Mouse (Mus musculus) limb, embryonic 11.5 days (tissue): ENCODE results near the gene Pced1b. TPM values are rescaled to one million over a fixed set of nuclear protein-coding genes. Genes with fewer than 3 reads are reported as not detected.

Experiments used
- ATAC-seq: fragments of 200-750 bp; cut with Nextera tagmentation; 2 replicates; pipeline ENCODE4 v1.8.0; 2017; ENCODE audit warnings: low read depth; ENCODE audit not compliant: insufficient number of reproducible peaks, low FRiP score, low TSS enrichment
- DNase-seq: peaks from one replicate; pipeline ENCODE4 v3.0.0-alpha.2; 2015; ENCODE audit warnings: low spot score
- H3K27ac ChIP-seq: fragments of 300-500 bp; sonication (generic); replicated peaks from 2 replicates; pipeline ENCODE4 v1.5.1; 2014; ENCODE audit warnings: low read depth, mild to moderate bottlenecking, low read length
- H3K27me3 ChIP-seq: fragments of 300-500 bp; sonication (generic); 2 replicates; pipeline ENCODE4 v1.6.1; 2014; ENCODE audit warnings: mild to moderate bottlenecking, low read length, mixed read lengths; ENCODE audit not compliant: control insufficient read depth, insufficient read depth
- H3K36me3 ChIP-seq: fragments of 300-500 bp; sonication (generic); 2 replicates; pipeline ENCODE4 v1.6.1; 2014; ENCODE audit warnings: mild to moderate bottlenecking, low read length, moderate library complexity, mixed read lengths; ENCODE audit not compliant: control insufficient read depth, insufficient read depth
- H3K4me1 ChIP-seq: fragments of 300-500 bp; sonication (generic); 2 replicates; pipeline ENCODE4 v1.6.1; 2014; ENCODE audit warnings: low read length, mixed read lengths; ENCODE audit not compliant: control insufficient read depth, insufficient read depth
- H3K4me2 ChIP-seq: fragments of 300-500 bp; sonication (generic); 2 replicates; pipeline ENCODE4 v1.6.1; 2014; ENCODE audit warnings: low read depth, mild to moderate bottlenecking, moderate library complexity; ENCODE audit not compliant: severe bottlenecking
- H3K4me3 ChIP-seq: fragments of 300-500 bp; sonication (generic); 2 replicates; pipeline ENCODE4 v1.5.1; 2014; ENCODE audit warnings: low read depth, low read length
- H3K9ac ChIP-seq: fragments of 300-500 bp; sonication (generic); 2 replicates; pipeline ENCODE4 v1.6.1; 2014; ENCODE audit warnings: mild to moderate bottlenecking, low read length
- H3K9me3 ChIP-seq: fragments of 300-500 bp; sonication (generic); 2 replicates; pipeline ENCODE4 v1.6.1; 2016; ENCODE audit warnings: low read length; ENCODE audit not compliant: control insufficient read depth
- WGBS: fragments of 180-500 bp; shearing (Covaris S2); extraction: QIAGEN DNeasy Blood & Tissue Kit; methylation state at CpG from one replicate; pipeline ENCODE4 v1.1.7; 2014; 5-methylcytosine and 5-hydroxymethylcytosine counted together
- polyA plus RNA-seq: library from polyadenylated mRNA; unstranded; fragments of >200 nt; fragmentation: Nextera tagmentation; extraction: Ambion mirVana; gene quantifications from 2 replicates; pipeline ENCODE4 v1.2.1, GENCODE M21; 2014

Gene Pced1b
- polyA plus RNA-seq, 1 experiment from 2014 or later, result 4.2 TPM

GRCm38 (mm10) chr15:97276660-97277153, 29.8 kb downstream of the Pced1b start:
- Histone ChIP-seq H3K4me2 (peak overlapping the region; percentile 20; the same call in 1 of the 2 replicates), H3K9ac (no peak overlapping the region), H3K4me3 (no peak overlapping the region), H3K4me1 (peaks cover 18% of the 10 kb centered on the region), H3K9me3 (no peaks in the 10 kb centered on the region), H3K27me3 (no peaks in the 10 kb centered on the region), H3K27ac (no peak overlapping the region), H3K36me3 (no peaks in the 10 kb centered on the region)
- peak; percentile 46 for DNase-seq
- WGBS, result 20% methylated on average over 20 of the region's 20 CpGs
- ATAC-seq, result no peak

GRCm38 (mm10) chr15:97277328-97277727, 30.4 kb downstream of the Pced1b start:
- H3K4me1 ChIP-seq, result peaks cover 18% of the 10 kb centered on the region
- no peak overlapping the region for H3K9ac ChIP-seq
- no peaks in the 10 kb centered on the region for H3K36me3 ChIP-seq
- no peak overlapping the region for H3K27ac ChIP-seq
- 50% methylated on average over 10 of the region's 10 CpGs for WGBS
- H3K4me2 ChIP-seq, result no peak overlapping the region
- ATAC-seq (no peak), DNase-seq (peak; percentile 34)
- H3K27me3 ChIP-seq, result no peaks in the 10 kb centered on the region
- no peaks in the 10 kb centered on the region for H3K9me3 ChIP-seq
- no peak overlapping the region for H3K4me3 ChIP-seq

- H3K9me3 ChIP-seq, result no peaks in the 10 kb centered on the region
- no peak for ATAC-seq
- no peak overlapping the region for H3K4me2 ChIP-seq
- H3K27me3 ChIP-seq, result no peaks in the 10 kb centered on the region
- H3K36me3 ChIP-seq, result no peaks in the 10 kb centered on the region
- WGBS, result 89% methylated on average over 9 of the region's 9 CpGs
- H3K4me1 ChIP-seq, result peaks cover 18% of the 10 kb centered on the region
- H3K27ac ChIP-seq, result no peak overlapping the region
- H3K4me3 ChIP-seq, result no peak overlapping the region
- no peak for DNase-seq
- no peak overlapping the region for H3K9ac ChIP-seq
These were observed 31.5 kb downstream of the Pced1b start for GRCm38 (mm10) chr15:97278340-97278948.

- H3K4me2 ChIP-seq, result no peak overlapping the region
- no peaks in the 10 kb centered on the region for H3K9me3 ChIP-seq
- WGBS, result 81% methylated on average over 8 of the region's 8 CpGs
- H3K4me3 ChIP-seq, result no peak overlapping the region
- no peaks in the 10 kb centered on the region for H3K36me3 ChIP-seq
- DNase-seq, result no peak
- peaks cover 18% of the 10 kb centered on the region for H3K4me1 ChIP-seq
- no peak overlapping the region for H3K9ac ChIP-seq
- no peak for ATAC-seq
- H3K27ac ChIP-seq, result no peak overlapping the region
- H3K27me3 ChIP-seq, result no peaks in the 10 kb centered on the region
These were observed 33.2 kb downstream of the Pced1b start for GRCm38 (mm10) chr15:97280131-97280530.

GRCm38 (mm10) chr15:97280776-97281175, 33.9 kb downstream of the Pced1b start:
- H3K4me2 ChIP-seq, result no peak overlapping the region
- no peak overlapping the region for H3K27ac ChIP-seq
- WGBS, result 34% methylated on average over 9 of the region's 9 CpGs
- H3K36me3 ChIP-seq, result no peaks in the 10 kb centered on the region
- no peaks in the 10 kb centered on the region for H3K9me3 ChIP-seq
- no peak for DNase-seq
- no peak overlapping the region for H3K4me3 ChIP-seq
- no peak for ATAC-seq
- H3K4me1 ChIP-seq, result peaks cover 15% of the 10 kb centered on the region
- no peak overlapping the region for H3K9ac ChIP-seq
- H3K27me3 ChIP-seq, result no peaks in the 10 kb centered on the region

GRCm38 (mm10) chr15:97281712-97282571, 35.0 kb downstream of the Pced1b start:
- no peaks in the 10 kb centered on the region for H3K9me3 ChIP-seq
- 70% methylated on average over 10 of the region's 10 CpGs for WGBS
- H3K4me2 ChIP-seq, result no peak overlapping the region
- H3K4me3 ChIP-seq, result no peak overlapping the region
- H3K27ac ChIP-seq, result no peak overlapping the region
- no peaks in the 10 kb centered on the region for H3K27me3 ChIP-seq
- no peak for DNase-seq
- peaks cover 8% of the 10 kb centered on the region; the same call in 1 of the 2 replicates for H3K4me1 ChIP-seq
- H3K36me3 ChIP-seq, result no peaks in the 10 kb centered on the region
- ATAC-seq, result 0 out of 2 replicates have a peak, but pooled peaks have one; percentile 39
- no peak overlapping the region for H3K9ac ChIP-seq

- WGBS, result 82% methylated on average over 6 of the region's 6 CpGs
- no peaks in the 10 kb centered on the region for H3K27me3 ChIP-seq
- no peak overlapping the region for H3K4me3 ChIP-seq
- no peak for DNase-seq
- H3K27ac ChIP-seq, result no peak overlapping the region
- H3K36me3 ChIP-seq, result no peaks in the 10 kb centered on the region
- H3K4me1 ChIP-seq, result peaks cover 8% of the 10 kb centered on the region; the same call in 1 of the 2 replicates
- no peak overlapping the region for H3K4me2 ChIP-seq
- no peak for ATAC-seq
- no peak overlapping the region for H3K9ac ChIP-seq
- H3K9me3 ChIP-seq, result no peaks in the 10 kb centered on the region
These were observed 35.6 kb downstream of the Pced1b start for GRCm38 (mm10) chr15:97282572-97282881.

- DNase-seq (no peak), ATAC-seq (no peak)
- no peaks in the 10 kb centered on the region for H3K9me3 ChIP-seq
- H3K4me2 ChIP-seq, result no peak overlapping the region
- H3K9ac ChIP-seq, result no peak overlapping the region
- H3K4me1 ChIP-seq, result peaks cover 8% of the 10 kb centered on the region; the same call in 1 of the 2 replicates
- H3K4me3 ChIP-seq, result no peak overlapping the region
- H3K27me3 ChIP-seq, result no peaks in the 10 kb centered on the region
- H3K36me3 ChIP-seq, result no peaks in the 10 kb centered on the region
- WGBS, result 80% methylated on average over 5 of the region's 5 CpGs
- H3K27ac ChIP-seq, result no peak overlapping the region
These were observed 37.3 kb downstream of the Pced1b start for GRCm38 (mm10) chr15:97284201-97284600.
